ENCODE assay signal across 9 mouse cellular contexts in genomic region chr3:138029351-138029750, GRCm38 (mm10). TPM values are rescaled to one million over a fixed set of nuclear protein-coding genes. Genes with fewer than 3 reads are reported as not detected.
DNase-seq lines count a peak whose midpoint lies in the region; ATAC-seq and TF ChIP-seq lines count a peak whose summit lies in the region.
"Had no signal": no experiment of that assay in that cellular context is flagged by ENCODE, and none has a peak within 500 bp of the region (broad histone marks: within the 10 kb centered on the region; RNA-seq: fewer than 3 reads in every experiment).

No protein-coding gene starts in this region.

- H3K4me3 ChIP-seq in midbrain, embryonic 16.5 days (ENCODE audit: low read depth, low read length) = no peak overlapping the region
- H3K4me3 ChIP-seq in liver, embryonic 11.5 days (ENCODE audit: low read depth, low read length) = no peak overlapping the region
- no peak overlapping the region for H3K4me3 ChIP-seq in hindbrain, embryonic 11.5 days (ENCODE audit: low read depth, low read length)
- H3K4me3 ChIP-seq: myocyte had no signal

- DNase-seq in layer of hippocampus, adult 11-12 months (ENCODE audit: low spot score) = peak; percentile 11
- no peak for DNase-seq in layer of hippocampus, postnatal 10 days (ENCODE audit: low spot score in 2 of 2)
- peak; percentile 69 for DNase-seq in Patski (ENCODE audit: low read depth, low spot score)
- DNase-seq in cerebellum, adult 8-10 months = peak; percentile 78
- DNase-seq in heart, postnatal 25 days (ENCODE audit: low spot score) = peak; percentile 30
- DNase-seq in liver, embryonic 11.5 days (ENCODE audit: low spot score) = no peak
- DNase-seq in hindbrain, embryonic 11.5 days (ENCODE audit: low spot score) = no peak

- in situ Hi-C loops in Patski (cut with MboI; ENCODE audit: low pct_unique_long_range_greater_than_20kb) = no loop called here

- H3K27ac ChIP-seq in midbrain, embryonic 16.5 days (ENCODE audit: low read length) = no peak overlapping the region
- no peak overlapping the region for H3K27ac ChIP-seq in liver, embryonic 11.5 days (ENCODE audit: low read depth, low read length)
- H3K27ac ChIP-seq in hindbrain, embryonic 11.5 days (ENCODE audit: low read depth, low read length) = no peak overlapping the region

- CTCF ChIA-PET in Patski (lab: Charles Lee) = interaction anchor here (0.9 to 2.7 kb wide), 4 partner anchors 10 to 169 kb away, joined by 3 to 17 read pairs (median 4); partner anchors contain the start of gene Mttp

- H3K4me2 ChIP-seq in midbrain, embryonic 16.5 days (ENCODE audit: low read length) = no peak overlapping the region
- H3K4me2 ChIP-seq in liver, embryonic 11.5 days = no peak overlapping the region
- H3K4me2 ChIP-seq in hindbrain, embryonic 11.5 days (replicated peaks; ENCODE audit: low read depth, low read length) = no peak overlapping the region

- ATAC-seq in Patski = peak; percentile 60
- ATAC-seq in midbrain, embryonic 16.5 days = no peak
- ATAC-seq in liver, embryonic 11.5 days (replicated peaks; ENCODE audit: low FRiP score) = no peak
- no peak for ATAC-seq in hindbrain, embryonic 11.5 days (ENCODE audit: low FRiP score)

- H3K4me1 ChIP-seq in midbrain, embryonic 16.5 days (ENCODE audit: control insufficient read depth, insufficient read depth, low read length) = no peaks in the 10 kb centered on the region
- H3K4me1 ChIP-seq in liver, embryonic 11.5 days (replicated peaks; ENCODE audit: control insufficient read depth, insufficient read depth, low read length) = no peaks in the 10 kb centered on the region
- H3K4me1 ChIP-seq in hindbrain, embryonic 11.5 days (replicated peaks; ENCODE audit: control insufficient read depth, insufficient read depth, low read length) = no peaks in the 10 kb centered on the region

- intact Hi-C loops in heart, postnatal 25 days (cut with DNase I) = no loop called here

- POLR2A ChIA-PET in Patski (lab: Charles Lee) = interaction anchor here (0.5 to 0.9 kb wide), 2 partner anchors 75 to 115 kb away, joined by 3 to 5 read pairs; no protein-coding TSS in a partner anchor

- H3K27me3 ChIP-seq in Patski = no peaks in the 10 kb centered on the region
- no peaks in the 10 kb centered on the region for H3K27me3 ChIP-seq in midbrain, embryonic 16.5 days (ENCODE audit: control insufficient read depth, insufficient read depth, low read depth, low read length)
- H3K27me3 ChIP-seq in liver, embryonic 11.5 days (replicated peaks; ENCODE audit: control insufficient read depth, insufficient read depth, low read length) = no peaks in the 10 kb centered on the region
- no peaks in the 10 kb centered on the region for H3K27me3 ChIP-seq in hindbrain, embryonic 11.5 days (ENCODE audit: control insufficient read depth, insufficient read depth, low read length)

- TF ChIP-seq CTCF in Patski (IDR thresholded peaks at IDR 0.05) = no peak

- H3K36me3 ChIP-seq in midbrain, embryonic 16.5 days (ENCODE audit: control insufficient read depth, insufficient read depth, low read length) = no peaks in the 10 kb centered on the region
- H3K36me3 ChIP-seq in liver, embryonic 11.5 days (ENCODE audit: control insufficient read depth, insufficient read depth, low read length) = no peaks in the 10 kb centered on the region
- H3K36me3 ChIP-seq in hindbrain, embryonic 11.5 days (ENCODE audit: control insufficient read depth, insufficient read depth, low read length) = no peaks in the 10 kb centered on the region

- H3K9me3 ChIP-seq in midbrain, embryonic 16.5 days (replicated peaks; ENCODE audit: control insufficient read depth, low read length, poor library complexity, severe bottlenecking) = no peaks in the 10 kb centered on the region
- no peaks in the 10 kb centered on the region for H3K9me3 ChIP-seq in liver, embryonic 11.5 days (ENCODE audit: control insufficient read depth, low read length)
- no peaks in the 10 kb centered on the region for H3K9me3 ChIP-seq in hindbrain, embryonic 11.5 days (ENCODE audit: control insufficient read depth, low read length)

- H3K9ac ChIP-seq in midbrain, embryonic 16.5 days (ENCODE audit: low read depth, low read length) = no peak overlapping the region
- no peak overlapping the region for H3K9ac ChIP-seq in liver, embryonic 11.5 days (ENCODE audit: low read depth, low read length)
- no peak overlapping the region for H3K9ac ChIP-seq in hindbrain, embryonic 11.5 days (ENCODE audit: low read depth, low read length)

- WGBS in midbrain, embryonic 16.5 days = 95% methylated on average over 5 of the region's 5 CpGs
- WGBS in liver, embryonic 11.5 days = 77% methylated on average over 5 of the region's 5 CpGs
- 90% methylated on average over 5 of the region's 5 CpGs for WGBS in hindbrain, embryonic 11.5 days

RNA-seq across cellular contexts. Expression of gene 1110002E22Rik, which starts 35.5 kb away (rescaled TPM):
- total RNA-seq in layer of hippocampus, postnatal 10 days (2021) = 1 to 10 TPM; 1.3 TPM
- polyA plus RNA-seq in Patski (2021) = 0.67 TPM
- 10 to 100 TPM; 62.6 to 64.4 TPM for total RNA-seq in heart, postnatal 25 days (2021)
- 0.06 and 0.08 TPM in 2 replicates for polyA plus RNA-seq in midbrain, embryonic 16.5 days (2015; fragmentation: Nextera tagmentation; extraction: Ambion mirVana)
- polyA plus RNA-seq in liver, embryonic 11.5 days (2014; fragmentation: Nextera tagmentation; extraction: Ambion mirVana) = 0.05 and 0.09 TPM in 2 replicates
- polyA plus RNA-seq in hindbrain, embryonic 11.5 days (2014; fragmentation: Nextera tagmentation; extraction: Ambion mirVana) = 0.17 and 0.20 TPM in 2 replicates

RNA-seq across cellular contexts. Expression of gene Gm5105, which starts 37.8 kb away (rescaled TPM):
- total RNA-seq in layer of hippocampus, postnatal 10 days (2021) = under 1 TPM in 1 of 2 experiments, not detected in 1; 0.20 TPM
- polyA plus RNA-seq in Patski (2021) = 0.06 TPM
- total RNA-seq in heart, postnatal 25 days (2021) = 1 to 10 TPM; 1.3 to 1.8 TPM
- 0.20 and 0.26 TPM in 2 replicates for polyA plus RNA-seq in midbrain, embryonic 16.5 days (2015; fragmentation: Nextera tagmentation; extraction: Ambion mirVana)
- polyA plus RNA-seq in liver, embryonic 11.5 days (2014; fragmentation: Nextera tagmentation; extraction: Ambion mirVana) = not detected in 2 replicates
- polyA plus RNA-seq in hindbrain, embryonic 11.5 days (2014; fragmentation: Nextera tagmentation; extraction: Ambion mirVana) = not detected in 2 replicates

RNA-seq across cellular contexts. Expression of gene Dapp1, which starts 48.0 kb away (rescaled TPM):
- total RNA-seq in layer of hippocampus, postnatal 10 days (2021) = 1 to 10 TPM; 4.7 to 7.1 TPM
- polyA plus RNA-seq in Patski (2021) = 4.0 TPM
- 1 to 10 TPM; 4.1 to 5.3 TPM for total RNA-seq in heart, postnatal 25 days (2021)
- 1.5 and 2.7 TPM in 2 replicates for polyA plus RNA-seq in midbrain, embryonic 16.5 days (2015; fragmentation: Nextera tagmentation; extraction: Ambion mirVana)
- 35.5 and 36.2 TPM in 2 replicates for polyA plus RNA-seq in liver, embryonic 11.5 days (2014; fragmentation: Nextera tagmentation; extraction: Ambion mirVana)
- 2.6 and 3.7 TPM in 2 replicates for polyA plus RNA-seq in hindbrain, embryonic 11.5 days (2014; fragmentation: Nextera tagmentation; extraction: Ambion mirVana)

Comparison
In these comparisons a context has a peak if more than half of its experiments do, and no peak if none do; other contexts are left out.
1. DNase-seq: peak in layer of hippocampus, adult 11-12 months (single experiment), Patski (single experiment), cerebellum, adult 8-10 months (single experiment) and heart, postnatal 25 days (single experiment); none in layer of hippocampus, postnatal 10 days (0 of 2), liver, embryonic 11.5 days (single experiment) and hindbrain, embryonic 11.5 days (single experiment).